Mouse (Mus musculus) regulatory T cell (primary cell): Measurements from ENCODE around the gene Ccdc158.

Experiments used
- in situ Hi-C: fragments of 300-600 bp; cut with MboI, MseI; formaldehyde crosslinking; loops from one replicate; pipeline ENCODE4 v1.15.1; 2025; ENCODE audit warnings: high pct_unique_total_duplicates

Ccdc158 gene

DNA sequence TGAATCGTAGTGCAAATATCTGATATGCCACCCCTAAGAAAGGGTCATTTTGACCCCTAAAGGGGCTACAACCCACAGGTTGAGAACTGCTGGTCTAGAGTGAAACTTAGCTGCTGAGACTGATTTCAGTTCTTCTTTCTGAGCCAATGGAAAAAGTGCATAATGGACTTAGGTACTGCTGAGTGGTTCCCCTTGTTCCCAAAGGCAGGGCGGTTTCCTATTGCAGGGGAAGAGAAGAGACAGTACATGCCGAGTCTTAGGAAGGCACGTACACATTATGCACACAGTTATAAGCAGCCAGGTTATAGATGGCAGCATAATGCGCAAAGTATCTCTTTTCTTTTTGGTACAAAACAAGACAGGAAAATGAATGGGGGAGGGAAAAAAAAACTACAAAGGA, 13.1 kb upstream of the Ccdc158 start:
- in situ Hi-C loops = no loop called here

DNA sequence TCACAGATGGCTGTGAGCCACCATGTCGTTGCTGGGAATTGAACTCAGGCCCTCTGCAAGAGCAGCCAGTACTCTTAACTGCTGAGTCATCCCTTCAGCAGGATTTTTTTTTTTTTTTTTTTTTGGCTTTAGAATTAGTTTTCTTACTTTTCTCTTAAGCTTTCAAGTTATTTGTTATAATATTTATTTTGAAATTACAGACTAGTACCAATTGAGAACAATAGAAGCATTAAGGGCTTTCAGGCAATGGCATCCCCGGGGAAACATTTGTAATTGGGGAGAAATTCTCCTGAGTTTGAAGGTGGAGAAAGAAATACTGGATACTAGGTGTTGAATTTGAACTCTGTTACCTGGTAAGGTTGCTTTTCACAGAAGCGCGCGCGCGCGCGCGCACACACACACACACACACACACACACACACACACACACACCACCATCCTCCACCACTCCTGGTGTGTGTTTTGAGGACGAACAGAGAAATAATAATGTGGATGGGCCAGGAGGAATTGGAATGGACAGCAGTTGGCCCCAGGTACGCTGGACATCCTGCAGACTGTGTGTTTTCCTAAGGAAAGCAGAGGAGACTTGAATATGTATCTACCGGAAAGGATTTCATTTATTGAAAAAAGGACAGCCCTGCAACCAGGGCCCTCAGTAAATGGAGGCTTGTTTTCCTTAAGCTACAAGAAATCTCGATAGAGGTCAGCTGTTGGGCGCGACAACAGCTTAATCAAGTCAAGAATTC, 9.8 kb upstream of the Ccdc158 start:
- in situ Hi-C loops = no loop called here

DNA sequence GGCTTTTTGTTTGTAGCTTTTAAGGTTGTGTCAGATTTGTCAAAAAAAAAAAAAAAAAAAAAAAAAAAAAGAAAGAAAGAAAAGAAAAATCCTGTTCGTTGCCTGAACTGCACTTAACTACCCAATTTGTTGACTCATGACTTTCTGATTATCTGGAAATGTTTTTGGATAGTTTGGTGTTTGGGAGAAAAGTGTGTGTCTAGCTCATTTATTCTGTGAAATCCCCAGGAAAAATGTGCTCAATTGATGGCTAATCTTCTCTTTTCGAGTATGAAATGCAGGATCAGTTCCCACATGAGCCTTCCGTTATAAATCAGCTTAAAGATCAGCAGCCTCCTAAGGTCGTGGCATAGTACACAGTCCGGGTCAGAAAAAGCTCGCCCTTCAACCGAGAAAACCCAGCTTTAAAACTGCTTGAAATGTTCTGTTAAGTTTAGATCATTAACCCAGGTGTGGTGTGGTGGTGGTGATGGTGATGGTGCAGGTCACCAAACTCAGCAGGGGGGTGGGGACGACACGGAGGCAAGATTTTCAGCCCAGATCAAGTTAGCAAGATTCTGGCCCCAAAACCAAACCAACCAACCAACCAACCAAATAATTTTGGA, 8.9 kb upstream of the Ccdc158 start:
- in situ Hi-C loops = no loop called here

DNA sequence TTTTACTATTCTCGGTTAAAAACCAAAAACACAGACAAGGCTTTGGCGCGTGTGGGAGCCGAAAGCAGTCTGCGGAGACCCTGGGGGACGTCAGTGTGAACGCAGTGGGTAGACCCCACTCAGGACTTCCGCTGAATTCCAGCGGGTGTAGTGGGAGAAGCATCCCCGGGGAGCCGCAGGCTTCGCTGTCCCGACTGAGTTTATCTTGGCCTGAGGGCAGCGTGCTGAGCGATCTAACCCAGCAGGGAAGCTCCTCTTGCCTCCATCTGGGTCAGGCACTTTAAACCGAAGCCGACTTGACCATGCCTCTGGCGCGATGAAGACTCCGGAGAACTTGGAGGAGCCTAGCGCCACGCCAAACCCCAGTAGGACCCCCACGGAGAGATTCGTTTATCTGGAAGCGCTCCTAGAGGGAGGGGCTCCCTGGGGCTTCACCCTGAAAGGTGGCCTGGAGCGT, 8.3 kb upstream of the Ccdc158 start, which contains the start of gene Shroom3:
Gene Shroom3, plus strand, starts transcription at position 85 of the 457 bp plus-strand sequence.
- in situ Hi-C loops = no loop called here

DNA sequence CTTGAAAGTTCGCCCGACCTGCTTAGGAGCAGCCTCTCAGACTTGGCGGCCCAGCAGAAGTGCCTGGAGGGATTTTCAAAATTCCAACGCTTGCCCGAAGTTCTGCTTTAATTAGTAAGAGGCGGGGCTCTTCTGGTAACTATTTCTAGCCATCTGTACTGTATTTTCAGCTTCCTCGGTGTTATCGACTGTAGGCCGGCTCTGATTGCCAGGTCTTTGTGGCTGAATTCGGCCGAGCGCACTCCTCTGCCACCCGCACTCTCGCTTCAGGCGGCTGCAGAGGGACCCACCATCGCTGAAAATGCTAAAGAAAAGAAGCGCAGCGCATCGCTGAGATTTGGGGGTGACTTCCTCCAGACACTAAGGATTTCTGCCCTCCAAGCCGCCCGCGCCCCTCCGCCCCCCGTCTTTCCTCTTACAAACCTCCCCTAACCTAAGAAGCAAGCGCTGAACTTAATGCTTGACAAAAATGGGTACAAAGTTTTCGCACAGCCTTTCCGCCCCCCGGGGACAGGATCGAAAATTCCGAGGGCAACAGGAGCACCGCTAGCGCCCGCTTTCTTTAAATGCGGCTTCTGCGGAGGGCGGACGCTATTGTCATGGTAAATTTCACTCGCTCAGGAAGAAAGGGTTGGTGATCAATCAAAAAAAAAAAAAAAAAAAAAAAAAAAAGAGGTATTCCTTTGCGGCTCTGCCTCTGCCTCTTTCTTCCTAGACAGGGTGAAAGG, 7.7 kb upstream of the Ccdc158 start:
- in situ Hi-C loops = no loop called here

DNA sequence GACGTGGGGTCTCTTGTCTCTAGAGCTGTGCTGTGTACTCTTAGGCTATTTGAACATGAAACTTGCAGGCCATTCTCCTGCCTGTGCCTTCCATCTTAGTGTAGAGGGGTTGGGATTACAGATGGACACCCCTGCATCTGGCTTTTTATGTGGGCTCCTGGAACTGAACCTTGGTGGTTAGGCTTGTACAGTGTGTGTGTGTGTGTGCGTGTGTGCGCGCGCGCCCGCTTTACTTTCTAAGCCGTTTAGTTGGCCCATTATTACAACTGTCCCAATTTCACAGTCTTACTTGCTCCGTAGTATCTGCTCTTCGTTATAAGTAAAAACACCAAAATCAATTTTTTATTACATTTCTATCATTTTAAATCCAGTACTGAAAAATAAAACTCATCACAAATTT, 6.8 kb upstream of the Ccdc158 start:
- in situ Hi-C loops = no loop called here

DNA sequence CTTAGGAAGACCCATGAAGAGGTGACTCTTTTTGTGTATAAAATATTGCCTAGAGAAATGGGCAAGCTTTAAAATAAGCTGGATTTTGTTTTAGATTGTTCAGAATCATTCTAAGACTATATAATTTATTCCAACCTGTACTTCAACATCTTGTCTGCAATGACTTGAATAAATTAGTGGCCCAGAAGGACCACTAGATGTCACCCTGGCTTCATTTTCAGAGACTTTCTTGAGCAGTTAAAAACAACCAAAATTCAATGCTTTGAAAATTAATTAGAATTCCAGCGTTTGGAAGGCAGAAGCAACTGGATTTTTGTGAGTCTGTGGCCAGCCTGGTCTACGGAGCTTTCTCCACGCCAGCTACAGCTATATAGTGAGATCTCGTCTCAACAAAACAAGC, 4.4 kb upstream of the Ccdc158 start:
- in situ Hi-C loops = no loop called here

DNA sequence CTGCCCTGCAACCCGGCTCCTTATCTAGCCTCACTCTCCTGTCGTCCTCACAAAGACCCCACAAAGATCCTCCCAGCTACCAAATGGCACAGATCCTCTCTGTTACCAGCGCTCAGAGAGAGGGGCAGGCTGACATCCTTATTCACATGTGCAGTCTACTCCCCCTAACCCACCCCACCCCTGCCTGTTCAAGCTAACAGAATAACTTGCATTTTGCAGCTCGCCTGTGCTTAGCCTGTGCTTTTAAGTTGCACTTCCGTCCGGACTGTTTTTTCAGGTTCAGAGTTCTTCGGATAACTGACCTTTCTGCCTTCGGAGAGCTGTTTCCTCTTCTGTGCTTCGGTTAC, 476 bp upstream of the Ccdc158 start:
- in situ Hi-C loops = no loop called here

DNA sequence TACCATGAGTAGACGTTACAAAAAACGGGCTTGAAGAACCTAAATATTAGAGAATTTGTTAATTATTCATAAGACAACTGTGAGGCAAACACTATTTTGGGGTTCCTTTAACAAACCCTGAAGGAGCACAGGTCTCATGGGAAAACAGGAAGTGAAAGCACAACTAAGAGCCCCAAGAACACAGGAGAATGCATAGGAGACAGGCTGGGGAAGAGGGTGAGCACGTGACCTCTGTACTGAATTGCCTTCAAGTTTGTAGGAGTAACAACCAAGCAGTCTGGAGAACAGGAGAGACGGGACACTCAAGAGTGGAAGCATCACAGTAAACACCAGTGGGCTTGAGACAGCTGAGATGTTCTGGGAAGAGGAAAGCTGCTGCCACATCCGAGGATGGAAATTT, 8.2 kb downstream of the Ccdc158 start:
- in situ Hi-C loops = no loop called here

DNA sequence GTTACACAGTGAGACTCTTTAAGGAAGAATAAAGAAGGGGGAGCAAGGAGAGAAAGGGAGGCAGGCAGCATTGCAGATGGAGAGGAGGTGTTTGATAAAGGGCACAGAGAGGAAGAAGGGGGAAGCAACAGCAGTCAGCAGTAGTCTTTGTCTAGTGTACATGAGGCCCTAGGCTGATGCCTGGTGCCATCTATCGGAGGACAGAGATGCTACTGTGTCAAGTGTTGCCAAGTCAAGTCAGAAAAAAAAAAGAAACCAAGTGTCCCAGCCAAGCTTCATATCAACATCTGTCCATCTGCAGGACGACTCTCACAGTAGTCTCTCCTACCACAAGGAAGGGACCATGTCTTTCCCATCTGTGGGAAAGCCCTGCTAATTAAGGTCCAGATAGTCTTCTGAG, 10.8 kb downstream of the Ccdc158 start:
- in situ Hi-C loops = no loop called here

DNA sequence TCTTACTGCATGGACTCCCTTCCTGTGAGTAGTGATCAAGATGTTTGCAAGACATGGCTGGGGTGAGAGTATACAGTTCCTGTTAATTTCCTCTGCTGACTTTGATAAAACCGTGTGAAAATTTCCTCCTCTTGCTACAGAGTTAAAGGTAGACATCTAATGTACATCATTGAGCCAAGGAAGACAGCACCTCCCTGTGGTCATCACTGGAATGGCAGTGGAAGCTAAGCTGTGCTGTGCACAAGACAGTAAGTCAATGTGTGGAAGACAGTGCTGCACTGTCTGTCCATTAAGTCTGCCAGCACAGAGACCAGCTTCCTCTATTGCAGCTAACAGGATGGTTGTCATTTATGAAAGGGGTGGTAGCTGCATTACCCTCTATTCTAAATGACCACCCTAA, 18.8 kb downstream of the Ccdc158 start:
- in situ Hi-C loops = no loop called here

DNA sequence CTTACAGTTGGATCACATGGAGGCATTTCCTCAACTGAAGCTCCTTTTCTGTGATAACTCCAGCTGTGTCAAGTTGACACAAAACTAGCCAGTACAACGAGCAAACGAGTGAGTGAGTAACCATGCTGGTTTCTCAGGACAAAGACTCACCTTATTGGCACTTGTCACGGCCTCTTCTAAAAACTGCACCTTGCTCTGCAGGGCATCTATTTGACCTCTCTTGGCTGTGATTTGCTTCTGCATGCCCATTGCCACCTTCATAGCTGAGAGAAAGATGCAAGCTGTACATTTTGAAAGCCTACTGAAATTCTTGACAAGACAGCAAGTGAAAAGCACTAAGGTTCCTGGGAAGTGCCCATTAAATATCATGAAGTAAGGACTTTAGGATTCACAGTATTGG, 34.2 kb downstream of the Ccdc158 start:
- in situ Hi-C loops = no loop called here

DNA sequence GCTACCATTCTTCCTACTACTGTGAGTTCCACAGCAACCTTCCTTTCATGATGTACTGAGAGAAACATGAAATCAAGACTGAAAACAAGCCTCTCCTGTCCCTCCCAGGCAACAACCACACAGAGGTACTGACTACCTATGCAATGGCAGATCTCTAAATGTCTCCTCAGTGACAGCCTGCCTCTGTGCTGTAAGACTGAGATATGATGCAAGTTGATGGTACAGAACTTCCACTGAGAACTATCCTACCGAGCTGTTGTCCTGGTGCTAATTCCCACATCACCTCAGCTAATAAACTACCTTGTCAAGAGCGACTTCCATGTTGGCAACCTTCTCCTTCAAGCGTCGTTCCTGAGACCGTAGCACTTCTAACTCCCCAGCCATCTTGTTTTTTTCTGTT, 39.2 kb downstream of the Ccdc158 start:
- in situ Hi-C loops = no loop called here

DNA sequence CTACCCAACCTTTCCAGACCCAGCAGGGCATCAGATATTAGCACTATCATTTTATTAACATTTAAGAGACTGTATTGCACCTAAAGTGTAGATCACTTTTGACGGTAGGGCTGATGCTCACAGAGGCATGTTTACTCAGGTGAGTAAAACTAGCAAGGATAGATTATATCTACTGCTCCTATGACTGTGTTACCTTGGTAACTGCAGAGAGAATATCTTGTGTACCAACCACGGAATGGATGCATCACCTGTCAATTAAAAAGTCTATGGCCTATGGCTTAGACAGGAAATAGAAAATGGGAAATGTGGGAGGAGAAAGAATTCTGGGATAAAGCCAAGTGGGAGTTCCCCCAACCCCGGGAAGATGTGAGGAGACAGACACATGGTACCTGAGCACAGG, 40.2 kb downstream of the Ccdc158 start:
- in situ Hi-C loops = no loop called here

DNA sequence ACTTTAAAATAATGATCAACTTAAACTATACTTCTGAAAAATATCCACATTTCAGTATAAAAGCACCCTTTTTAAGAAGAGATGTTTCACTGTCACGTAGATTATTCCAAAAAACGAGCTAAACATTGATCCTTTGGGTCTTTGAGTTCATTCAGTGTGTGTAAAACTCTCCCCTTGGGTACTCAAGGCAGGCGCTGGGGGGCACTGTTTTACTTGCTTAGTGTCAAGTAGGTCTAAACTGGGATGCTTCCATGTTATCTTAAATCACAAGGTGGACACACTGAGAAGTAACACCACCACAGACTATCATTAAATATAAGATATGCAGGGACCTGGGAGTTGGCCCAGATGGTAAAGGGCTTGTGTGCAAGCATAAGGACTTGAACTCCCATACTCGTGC, 41.5 kb downstream of the Ccdc158 start:
- in situ Hi-C loops = no loop called here

DNA sequence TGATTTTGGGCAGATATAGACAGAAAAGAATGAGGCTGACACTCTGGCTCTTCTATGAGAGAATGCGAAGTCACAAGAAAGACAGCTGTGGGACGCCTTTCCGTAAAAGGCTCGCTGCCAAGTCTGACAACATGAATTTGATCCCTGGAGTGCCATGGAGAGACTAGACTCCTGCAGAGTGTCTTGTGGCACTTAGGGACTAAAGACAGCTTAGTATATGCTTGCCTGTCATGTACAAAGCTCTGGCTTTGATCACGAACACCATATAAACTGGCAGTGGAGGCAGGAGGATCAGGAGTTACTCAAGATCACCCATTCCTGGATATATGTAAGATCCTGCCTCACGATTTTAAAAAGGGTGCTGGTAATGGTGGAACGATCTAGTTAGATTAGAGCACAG, 47.2 kb downstream of the Ccdc158 start:
- in situ Hi-C loops = no loop called here

DNA sequence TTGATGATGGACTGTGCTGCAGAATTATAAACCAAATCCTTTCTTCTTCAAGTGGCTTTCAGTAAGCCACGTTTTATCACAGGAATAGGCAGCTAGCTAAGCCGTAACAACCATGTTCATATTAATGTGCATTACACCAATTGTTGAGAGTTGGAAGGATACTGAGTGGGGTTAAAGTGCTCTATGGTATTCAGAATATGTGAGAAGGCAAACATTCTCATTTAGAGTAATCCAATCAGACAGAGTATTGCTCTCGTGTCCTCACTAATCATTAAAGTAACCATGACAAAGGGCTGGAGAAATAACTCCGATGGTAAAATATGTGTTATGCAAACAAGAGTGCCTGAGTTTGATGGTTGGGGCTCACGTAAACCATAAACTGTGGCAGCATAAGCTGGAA, 53.2 kb downstream of the Ccdc158 start:
- in situ Hi-C loops = no loop called here

DNA sequence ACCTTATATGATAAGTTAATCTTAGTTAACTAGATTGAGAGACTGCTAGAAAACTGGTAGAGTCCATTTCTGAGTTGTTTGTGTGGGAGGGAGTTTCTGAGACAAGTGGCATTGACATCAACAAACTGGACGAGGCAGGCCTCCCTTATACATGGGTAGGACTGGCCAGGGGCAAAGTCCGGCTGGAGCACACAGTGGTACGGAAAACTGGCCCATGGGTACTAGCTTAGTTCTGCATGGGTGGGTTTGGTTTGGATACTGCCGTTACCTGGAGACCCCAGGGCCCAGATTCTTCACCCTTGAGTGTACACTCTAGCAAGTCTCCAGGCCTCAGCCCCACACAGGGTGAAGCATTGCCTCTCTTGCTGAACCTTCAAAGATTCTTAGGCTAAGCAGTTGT, 62.3 kb downstream of the Ccdc158 start:
- in situ Hi-C loops = no loop called here

DNA sequence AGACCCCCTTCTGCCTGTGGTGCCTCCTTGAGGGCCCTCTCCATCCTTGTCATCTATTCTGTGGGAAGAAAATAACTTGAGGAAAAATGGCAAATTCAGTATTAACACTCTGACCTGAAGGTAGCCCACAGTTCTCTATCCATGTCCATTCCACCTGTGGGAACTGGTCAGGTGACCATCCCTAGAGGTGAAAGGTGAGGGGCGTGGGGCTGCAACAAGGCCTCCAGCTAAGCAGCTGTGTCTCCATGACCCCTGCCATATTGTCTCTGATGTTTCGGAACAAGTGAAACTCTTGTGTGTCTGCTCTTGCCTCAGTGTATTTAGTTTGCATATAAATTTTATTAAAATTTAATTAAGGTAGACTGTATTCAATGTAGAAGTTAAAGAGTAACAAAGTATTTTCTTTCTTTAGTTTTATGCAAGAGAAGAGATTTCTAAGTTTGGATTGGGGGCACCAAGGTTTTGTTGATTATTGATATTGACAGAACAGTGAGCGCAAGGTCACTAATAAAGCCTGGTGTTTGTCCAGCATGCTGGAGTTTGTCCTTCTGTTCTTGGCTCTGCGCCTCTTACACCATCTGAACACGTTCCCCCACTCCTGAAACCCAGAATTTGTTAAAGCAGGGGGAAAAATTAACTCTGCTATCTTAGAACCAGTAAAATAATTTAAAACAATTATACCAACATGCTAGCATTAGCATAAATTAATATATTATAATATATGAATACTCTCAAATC, 67.4 kb downstream of the Ccdc158 start:
- in situ Hi-C loops = no loop called here

DNA sequence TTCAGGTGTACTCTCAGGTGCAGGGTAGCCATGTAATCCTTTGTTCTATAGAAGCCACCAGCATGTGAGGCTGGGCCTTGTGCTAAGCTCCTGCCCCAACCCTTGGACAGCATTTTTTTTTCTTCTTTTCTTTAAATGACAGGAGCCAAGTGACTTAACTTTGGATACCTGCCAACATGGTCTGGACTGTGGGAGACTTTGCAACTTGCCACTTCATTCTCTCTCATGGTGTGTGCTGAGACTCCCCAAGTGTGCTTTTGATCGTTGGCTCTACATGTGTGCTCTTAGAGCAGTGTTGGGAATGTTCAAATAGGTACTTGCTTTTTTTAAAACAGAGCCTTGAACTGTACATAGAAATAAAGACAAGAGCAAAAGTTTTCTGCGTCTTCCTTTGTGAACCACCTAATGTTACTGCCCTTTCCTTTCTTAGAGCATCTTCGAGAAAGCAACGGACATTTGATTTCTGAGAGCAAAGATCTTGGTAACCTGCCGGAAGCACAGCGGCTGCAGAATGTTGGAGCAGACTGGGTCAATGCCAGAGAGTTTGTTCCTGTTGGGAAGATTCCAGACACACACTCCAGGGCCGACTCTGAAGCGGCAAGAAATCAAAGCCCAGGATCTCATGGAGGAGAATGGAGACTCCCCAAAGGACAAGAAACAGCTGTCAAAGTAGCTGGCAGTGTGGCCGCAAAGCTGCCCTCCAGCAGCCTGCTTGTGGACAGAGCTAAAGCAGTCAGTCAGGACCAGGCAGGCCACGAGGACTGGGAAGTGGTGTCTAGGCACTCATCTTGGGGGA, 70.4 kb downstream of the Ccdc158 start:
- in situ Hi-C loops = no loop called here
